Mouse (Mus musculus) gastrocnemius, adult 18-20 months (tissue): ENCODE measurements around the gene Cd248. TPM values are rescaled to one million over a fixed set of nuclear protein-coding genes. Genes with fewer than 3 reads are reported as not detected.
"Not testable (repeated sequence)": the region's sequence is repeated elsewhere in the genome, so short reads cannot be mapped to it uniquely, and the experiment has no call there.

Experiments
- DNase-seq: peaks from one replicate; pipeline ENCODE4 v3.0.0; 2021; ENCODE audit warnings: low spot score
- total RNA-seq, 2 experiments: library from RNA; stranded (reverse); gene quantifications; 2 replicates each; pipeline ENCODE4 v1.2.3; 2021

The Cd248 gene
- total RNA-seq, 2 experiments from 2014 or later: 6.3 to 11.8 TPM

- DNase-seq: peak; percentile 51
Observed at GRCm38 (mm10) chr19:5073028-5073427, 5.2 kb downstream of the Cd248 start.

- DNase-seq: no peak
Observed at GRCm38 (mm10) chr19:5073518-5073917, 5.6 kb downstream of the Cd248 start.

- no peak for DNase-seq
Observed at GRCm38 (mm10) chr19:5079279-5079678, 11.4 kb downstream of the Cd248 start.

GRCm38 (mm10) chr19:5082005-5082404, 14.1 kb downstream of the Cd248 start:
- no peak for DNase-seq

- DNase-seq: no peak
Observed at GRCm38 (mm10) chr19:5082596-5082995, 14.7 kb downstream of the Cd248 start.

- DNase-seq: no peak
Observed at GRCm38 (mm10) chr19:5083961-5084833, 16.3 kb downstream of the Cd248 start.

GRCm38 (mm10) chr19:5084834-5085144, 16.9 kb downstream of the Cd248 start:
- no peak for DNase-seq

- DNase-seq: no peak
Observed at GRCm38 (mm10) chr19:5085145-5085863, 17.4 kb downstream of the Cd248 start, which contains the start of gene Tmem151a. Tmem151a (minus strand) TSS chr19:5085531.

GRCm38 (mm10) chr19:5086533-5086932, 18.7 kb downstream of the Cd248 start:
- not testable (repeated sequence) for DNase-seq

GRCm38 (mm10) chr19:5087884-5088728, 20.2 kb downstream of the Cd248 start, which contains the start of gene Yif1a:
Yif1a (plus strand) TSS chr19:5088538.
- peak; percentile 95 for DNase-seq

GRCm38 (mm10) chr19:5089324-5089723, 21.4 kb downstream of the Cd248 start:
- no peak for DNase-seq

GRCm38 (mm10) chr19:5092083-5092482, 24.2 kb downstream of the Cd248 start:
- DNase-seq: no peak

GRCm38 (mm10) chr19:5093481-5094242, 25.8 kb downstream of the Cd248 start:
- DNase-seq: no peak

GRCm38 (mm10) chr19:5094243-5094632, 26.4 kb downstream of the Cd248 start:
- peak; percentile 84 for DNase-seq

- DNase-seq: no peak
Observed at GRCm38 (mm10) chr19:5094746-5095417, 27.0 kb downstream of the Cd248 start.

GRCm38 (mm10) chr19:5095887-5096474, 28.1 kb downstream of the Cd248 start:
- no peak for DNase-seq

- DNase-seq: no peak
Observed at GRCm38 (mm10) chr19:5097521-5098362, 29.9 kb downstream of the Cd248 start.

- DNase-seq: no peak
Observed at GRCm38 (mm10) chr19:5098363-5099143, 30.7 kb downstream of the Cd248 start, which contains the start of gene Cnih2. Cnih2 (minus strand) TSS chr19:5098521.
